Mouse (Mus musculus) stomach, embryonic 16.5 days (tissue): ENCODE measurements around the gene Zfp706. TPM values are rescaled to one million over a fixed set of nuclear protein-coding genes. Genes with fewer than 3 reads are reported as not detected.

Experiments
- ATAC-seq: fragments of 200-750 bp; cut with Nextera tagmentation; 2 replicates; pipeline ENCODE4 v1.8.0; 2017; ENCODE audit warnings: moderate number of reproducible peaks, moderate TSS enrichment; ENCODE audit not compliant: insufficient read depth, low FRiP score
- H3K27ac ChIP-seq: fragments of 300-500 bp; sonication (generic); 2 replicates; pipeline ENCODE4 v1.5.1; 2014; ENCODE audit warnings: low read length
- H3K27me3 ChIP-seq: fragments of 300-500 bp; sonication (generic); 2 replicates; pipeline ENCODE4 v1.6.1; 2014; ENCODE audit warnings: low read length, control low read depth, mixed read lengths; ENCODE audit not compliant: control insufficient read depth, insufficient read depth
- H3K36me3 ChIP-seq: fragments of 300-500 bp; sonication (generic); 2 replicates; pipeline ENCODE4 v1.6.1; 2014; ENCODE audit warnings: low read length; ENCODE audit not compliant: control insufficient read depth, insufficient read depth
- H3K4me1 ChIP-seq: fragments of 300-500 bp; sonication (generic); 2 replicates; pipeline ENCODE4 v1.6.1; 2014; ENCODE audit warnings: low read length, control low read depth, mixed read lengths; ENCODE audit not compliant: control insufficient read depth, insufficient read depth
- H3K4me2 ChIP-seq: fragments of 300-500 bp; sonication (generic); 2 replicates; pipeline ENCODE4 v1.6.1; 2014; ENCODE audit warnings: low read depth, low read length, mixed read lengths
- H3K4me3 ChIP-seq: fragments of 300-500 bp; sonication (generic); replicated peaks from 2 replicates; pipeline ENCODE4 v1.5.1; 2014; ENCODE audit warnings: mild to moderate bottlenecking, low read length
- H3K9ac ChIP-seq: fragments of 300-500 bp; sonication (generic); 2 replicates; pipeline ENCODE4 v1.6.1; 2014; ENCODE audit warnings: low read length
- H3K9me3 ChIP-seq: fragments of 300-500 bp; sonication (generic); replicated peaks from 2 replicates; pipeline ENCODE4 v1.6.1; 2016; ENCODE audit warnings: low read length, control low read depth; ENCODE audit not compliant: control insufficient read depth
- WGBS: fragments of 180-500 bp; shearing (Covaris S2); extraction: QIAGEN DNeasy Blood & Tissue Kit; methylation state at CpG from one replicate; pipeline ENCODE4 v1.1.7; 2014; 5-methylcytosine and 5-hydroxymethylcytosine counted together
- polyA plus RNA-seq: library from polyadenylated mRNA; unstranded; fragments of >200 nt; fragmentation: Nextera tagmentation; extraction: Ambion mirVana; gene quantifications from 2 replicates; pipeline ENCODE4 v1.2.1, GENCODE M21; 2015

Zfp706 gene
- polyA plus RNA-seq, result 461 and 509 TPM in 2 replicates

DNA sequence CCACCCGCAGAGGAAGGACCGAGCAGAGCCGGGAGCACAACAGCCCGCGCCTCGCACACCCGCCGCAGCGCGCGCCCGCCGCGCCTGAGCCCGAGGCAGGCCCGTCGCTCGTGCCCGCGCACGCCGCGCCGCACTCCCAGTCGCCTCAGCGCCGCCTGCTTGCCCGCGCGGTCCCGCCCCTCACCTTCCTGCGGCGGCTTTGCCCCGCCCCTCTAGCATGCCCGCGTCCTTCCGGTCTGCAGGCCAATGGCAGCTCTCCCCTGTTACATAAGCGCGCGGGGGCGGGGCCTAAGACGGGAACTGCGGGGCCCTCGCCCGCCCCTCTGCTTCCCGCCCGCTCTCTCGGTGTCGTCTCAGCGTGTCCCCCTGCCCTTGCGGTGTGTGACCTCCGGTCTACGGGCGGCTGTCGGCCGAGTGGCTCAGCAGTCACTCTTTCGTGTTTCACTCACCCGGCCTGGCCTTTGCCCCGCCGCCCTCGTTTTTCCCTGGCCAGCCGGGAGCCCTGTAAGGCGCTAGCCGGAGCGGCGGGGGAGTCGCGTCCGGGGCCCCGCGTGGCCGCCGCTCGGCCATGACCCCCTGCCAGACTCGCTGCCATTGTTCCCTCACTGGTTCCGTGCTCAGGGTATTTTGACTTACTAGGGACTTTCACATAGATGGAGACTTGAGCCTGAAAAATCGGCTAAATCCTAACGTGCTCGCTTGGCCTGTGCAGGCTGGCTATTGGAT lies at the start of gene Zfp706:
TSS of gene Zfp706 (minus strand) at position 541 of the 726 bp plus-strand sequence.
- H3K4me3 ChIP-seq, result peak within 1 kb of the TSS; percentile 98
- peak within 1 kb of the TSS; percentile 98 for H3K27ac ChIP-seq
- 0 out of 2 replicates have a peak, but pooled peaks cover under 1% of the 10 kb centered on the region for H3K36me3 ChIP-seq
- H3K27me3 ChIP-seq, result no peaks in the 10 kb centered on the region
- no peaks in the 10 kb centered on the region for H3K9me3 ChIP-seq
- H3K4me2 ChIP-seq, result peak within 1 kb of the TSS; percentile 65
- peak; percentile 99 for ATAC-seq
- H3K4me1 ChIP-seq, result peaks cover 21% of the 10 kb centered on the region
- H3K9ac ChIP-seq, result peak within 1 kb of the TSS; percentile 99
- WGBS, result under 1% methylated on average over 78 of the region's 79 CpGs

DNA sequence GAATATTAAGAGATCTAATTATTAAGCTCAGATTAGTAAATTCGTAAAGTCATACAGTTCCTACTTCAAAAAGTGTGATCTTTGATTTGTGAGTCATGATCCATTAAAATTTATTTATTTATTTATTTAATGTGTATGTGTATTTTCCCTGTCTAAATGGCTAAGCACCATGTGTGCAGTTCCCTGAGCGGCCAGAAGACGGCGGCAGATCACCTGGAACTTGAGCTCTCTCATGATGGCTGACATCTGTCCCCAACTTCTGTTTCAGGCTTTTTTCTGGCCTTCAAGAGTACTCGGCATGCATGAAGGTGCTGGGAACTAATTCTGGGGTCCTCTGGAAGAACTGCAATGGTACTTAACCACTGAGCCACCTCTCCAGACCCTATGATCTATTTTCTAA lies 47.0 kb upstream of the Zfp706 start:
- Histone ChIP-seq H3K4me2 (no peak overlapping the region), H3K4me3 (no peak overlapping the region), H3K4me1 (no peaks in the 10 kb centered on the region), H3K27me3 (no peaks in the 10 kb centered on the region), H3K27ac (no peak overlapping the region), H3K36me3 (no peaks in the 10 kb centered on the region), H3K9ac (no peak overlapping the region), H3K9me3 (no peaks in the 10 kb centered on the region)
- 88% methylated on average over 5 of the region's 5 CpGs for WGBS
- no peak for ATAC-seq

DNA sequence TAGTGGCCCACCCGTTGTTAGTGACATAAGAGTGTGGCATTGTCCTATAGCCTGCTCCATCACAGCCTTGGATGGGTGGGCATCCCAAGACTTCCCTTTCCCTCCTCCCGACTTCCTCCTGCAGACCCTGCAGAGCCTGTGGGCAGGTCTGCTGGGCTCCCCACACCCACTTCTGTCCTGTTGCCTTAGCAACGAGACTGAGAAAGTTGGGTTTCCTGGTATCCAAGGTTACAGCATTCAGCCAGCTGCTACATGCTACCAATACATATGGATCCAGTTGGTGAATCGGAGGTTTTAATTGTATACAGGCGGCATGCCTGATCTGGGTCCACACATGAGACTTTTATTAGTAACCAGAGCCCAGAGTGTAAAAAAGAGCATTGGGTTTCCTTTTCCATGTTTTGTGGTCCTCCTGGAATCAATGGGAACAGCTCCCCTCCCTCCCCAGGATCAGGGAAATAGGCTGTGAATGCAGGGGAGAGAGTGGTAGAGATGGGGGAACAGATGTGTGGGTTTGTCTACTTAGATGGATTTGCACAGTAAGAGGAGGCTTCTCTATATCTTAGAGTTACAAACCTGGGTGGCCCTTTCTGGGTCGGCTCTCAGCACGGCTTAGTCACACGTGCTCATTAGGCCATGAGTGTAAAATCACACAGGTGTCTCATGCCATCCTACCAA lies 45.7 kb upstream of the Zfp706 start:
- H3K4me1 ChIP-seq, result no peaks in the 10 kb centered on the region
- H3K27ac ChIP-seq, result no peak overlapping the region
- H3K9ac ChIP-seq, result no peak overlapping the region

DNA sequence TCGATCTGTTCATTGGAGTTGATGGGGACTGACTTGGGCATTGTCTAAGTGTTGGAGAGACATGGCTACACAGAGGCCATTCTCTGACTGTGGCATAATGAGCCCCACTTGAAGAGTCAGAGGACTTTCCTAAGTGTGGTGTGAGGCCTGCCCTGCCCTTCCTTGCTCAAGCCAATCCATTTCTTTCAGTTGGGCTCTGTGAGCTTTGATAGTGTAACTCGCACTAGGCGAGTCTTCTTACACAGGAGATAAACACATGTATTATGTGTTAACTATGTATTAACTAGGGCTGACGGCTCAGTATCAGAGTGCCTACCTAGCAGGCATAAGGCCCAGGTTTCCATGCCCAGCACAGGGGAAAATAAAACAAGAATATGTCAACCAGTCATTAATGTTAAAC lies 39.8 kb upstream of the Zfp706 start:
- WGBS, result 88% methylated on average over 4 of the region's 4 CpGs
- no peak for ATAC-seq

More for the DNA sequence above, 45.7 kb upstream of the Zfp706 start:
- H3K4me2 ChIP-seq, result no peak overlapping the region
- no peak for ATAC-seq
- no peak overlapping the region for H3K4me3 ChIP-seq
- no peaks in the 10 kb centered on the region for H3K27me3 ChIP-seq
- H3K9me3 ChIP-seq, result no peaks in the 10 kb centered on the region
- 74% methylated on average over 8 of the region's 8 CpGs for WGBS
- no peaks in the 10 kb centered on the region for H3K36me3 ChIP-seq

DNA sequence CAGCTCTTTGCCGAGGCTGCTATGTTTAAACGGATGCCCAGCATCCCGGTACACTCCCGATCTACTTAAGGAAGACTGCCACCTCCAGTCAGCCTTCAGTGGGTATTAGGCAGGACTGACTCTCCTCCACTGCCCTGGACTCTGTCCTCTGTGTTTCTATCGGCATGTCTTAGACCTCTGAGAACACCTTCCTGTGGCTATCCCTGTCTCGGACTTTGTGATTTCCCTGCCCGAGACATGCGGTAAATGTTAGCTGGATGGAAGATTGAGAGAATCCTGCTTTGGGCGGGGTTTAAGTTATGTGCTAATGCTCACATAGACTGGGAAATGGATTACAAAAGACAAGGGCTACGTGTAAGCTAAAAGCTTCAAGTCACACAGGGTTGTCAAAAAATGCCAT lies 39.0 kb upstream of the Zfp706 start:
- Histone ChIP-seq H3K9me3 (no peaks in the 10 kb centered on the region), H3K27me3 (no peaks in the 10 kb centered on the region)

More for the DNA sequence above, 39.8 kb upstream of the Zfp706 start:
- H3K4me3 ChIP-seq, result no peak overlapping the region
- H3K27ac ChIP-seq, result no peak overlapping the region
- no peak overlapping the region for H3K9ac ChIP-seq
- no peaks in the 10 kb centered on the region for H3K9me3 ChIP-seq
- H3K4me1 ChIP-seq, result peaks cover 7% of the 10 kb centered on the region; the same call in 1 of the 2 replicates
- H3K36me3 ChIP-seq, result no peaks in the 10 kb centered on the region
- H3K27me3 ChIP-seq, result no peaks in the 10 kb centered on the region
- H3K4me2 ChIP-seq, result no peak overlapping the region

DNA sequence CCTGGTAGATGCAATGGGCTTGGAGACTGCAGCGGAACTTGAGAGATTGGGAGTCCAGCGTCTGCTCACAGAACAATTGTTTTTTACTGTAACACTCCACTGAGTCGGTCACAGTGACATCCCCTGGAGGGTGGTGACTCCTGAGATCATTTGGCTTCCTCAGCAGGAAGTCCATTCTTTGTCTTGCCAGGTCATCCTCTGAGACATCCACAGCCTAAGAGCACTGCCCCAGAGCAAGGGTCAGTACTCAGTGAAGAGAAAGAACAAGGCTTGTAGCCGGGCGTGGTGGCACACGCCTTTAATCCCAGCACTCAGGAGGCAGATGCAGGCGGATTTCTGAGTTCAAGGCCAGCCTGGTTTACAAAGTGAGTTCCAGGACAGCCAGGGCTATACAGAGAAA lies 38.6 kb upstream of the Zfp706 start:
- Histone ChIP-seq H3K36me3 (no peaks in the 10 kb centered on the region), H3K9ac (no peak overlapping the region), H3K4me1 (peaks cover 7% of the 10 kb centered on the region; the same call in 1 of the 2 replicates), H3K4me2 (no peak overlapping the region), H3K9me3 (no peaks in the 10 kb centered on the region), H3K27me3 (no peaks in the 10 kb centered on the region), H3K4me3 (no peak overlapping the region), H3K27ac (no peak overlapping the region)
- WGBS, result 79% methylated on average over 7 of the region's 7 CpGs
- no peak for ATAC-seq

More for the DNA sequence above, 39.0 kb upstream of the Zfp706 start:
- Histone ChIP-seq H3K36me3 (no peaks in the 10 kb centered on the region), H3K27ac (no peak overlapping the region), H3K9ac (no peak overlapping the region), H3K4me3 (no peak overlapping the region), H3K4me2 (no peak overlapping the region), H3K4me1 (peaks cover 7% of the 10 kb centered on the region; the same call in 1 of the 2 replicates)
- WGBS, result 84% methylated on average over 10 of the region's 10 CpGs
- ATAC-seq, result no peak

DNA sequence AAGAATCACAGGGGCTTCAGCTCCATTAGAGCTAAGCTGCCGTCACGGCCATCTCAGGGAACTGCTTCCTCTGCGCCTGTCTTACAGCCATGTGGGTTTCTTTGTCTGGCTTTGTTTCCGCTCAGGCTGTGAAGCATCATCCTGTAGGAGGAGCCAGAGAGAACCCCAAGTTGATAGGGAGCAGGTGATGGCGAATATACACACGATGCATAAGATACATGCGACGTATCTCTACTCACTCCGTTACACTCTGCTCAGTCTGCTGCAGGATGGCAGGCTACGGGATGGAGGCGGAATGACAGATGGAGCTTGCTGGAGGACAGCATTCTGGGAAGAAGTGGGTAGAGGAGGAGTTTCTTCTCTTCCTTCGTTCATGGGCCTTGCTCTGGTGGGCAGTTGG lies 37.9 kb upstream of the Zfp706 start:
- Histone ChIP-seq H3K9ac (no peak overlapping the region), H3K27me3 (no peaks in the 10 kb centered on the region), H3K36me3 (no peaks in the 10 kb centered on the region), H3K4me2 (no peak overlapping the region), H3K4me1 (peaks cover 7% of the 10 kb centered on the region; the same call in 1 of the 2 replicates), H3K27ac (no peak overlapping the region), H3K4me3 (no peak overlapping the region), H3K9me3 (no peaks in the 10 kb centered on the region)
- 70% methylated on average over 12 of the region's 12 CpGs for WGBS
- no peak for ATAC-seq

DNA sequence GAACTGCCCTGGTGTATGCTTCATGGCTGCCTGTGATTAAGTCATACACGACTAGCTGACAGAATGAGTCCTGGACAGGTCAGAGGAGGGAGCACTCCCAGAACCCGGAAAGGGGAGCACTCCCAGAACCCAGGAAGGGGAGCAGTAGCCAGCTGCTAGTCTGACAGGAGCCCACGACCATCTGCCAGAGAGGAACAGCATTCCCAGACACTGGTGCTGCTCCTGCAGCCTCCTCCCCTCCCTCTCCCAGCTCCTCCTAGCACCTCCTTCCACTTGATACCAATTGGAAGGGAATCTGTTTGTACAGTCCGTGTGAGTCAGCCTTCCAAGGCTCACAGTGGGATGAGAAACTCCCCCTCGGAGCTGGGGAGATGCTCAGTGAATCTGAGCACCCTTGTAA lies 35.0 kb upstream of the Zfp706 start:
- peak; percentile 41; the same call in 1 of the 2 replicates for ATAC-seq

DNA sequence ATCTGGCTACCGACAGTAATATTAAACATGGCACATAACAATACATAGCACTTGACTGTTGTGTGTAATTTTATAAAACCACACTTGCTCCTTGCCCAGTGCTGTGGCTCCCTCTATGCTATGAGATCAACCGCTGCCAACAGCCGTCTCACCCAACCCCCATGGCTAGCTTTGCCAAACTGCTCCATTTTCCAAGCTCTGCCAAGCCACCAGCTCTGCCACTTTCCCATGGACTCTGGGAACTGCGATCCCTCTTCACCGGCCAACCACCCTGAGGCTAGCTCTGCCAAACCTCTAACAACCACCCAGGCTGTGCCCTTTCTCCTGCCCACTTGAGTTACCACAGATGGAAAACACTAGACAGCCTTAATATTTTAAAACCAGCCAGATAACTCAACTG lies 33.6 kb upstream of the Zfp706 start:
- H3K9me3 ChIP-seq, result no peaks in the 10 kb centered on the region
- H3K9ac ChIP-seq, result no peak overlapping the region
- no peak overlapping the region for H3K4me3 ChIP-seq
- ATAC-seq, result no peak
- H3K27ac ChIP-seq, result no peak overlapping the region
- no peak overlapping the region for H3K4me2 ChIP-seq
- H3K27me3 ChIP-seq, result no peaks in the 10 kb centered on the region
- no peaks in the 10 kb centered on the region for H3K36me3 ChIP-seq
- WGBS, result 80% methylated on average over 5 of the region's 5 CpGs
- peaks cover 7% of the 10 kb centered on the region; the same call in 1 of the 2 replicates for H3K4me1 ChIP-seq

More for the DNA sequence above, 35.0 kb upstream of the Zfp706 start:
- 0 out of 2 replicates have a peak overlapping the region, but pooled peaks have one; percentile 2 for H3K9ac ChIP-seq
- WGBS, result 16% methylated on average over 5 of the region's 5 CpGs
- H3K4me3 ChIP-seq, result no peak overlapping the region
- H3K27me3 ChIP-seq, result no peaks in the 10 kb centered on the region
- no peak overlapping the region for H3K27ac ChIP-seq
- no peaks in the 10 kb centered on the region for H3K36me3 ChIP-seq
- H3K9me3 ChIP-seq, result no peaks in the 10 kb centered on the region
- H3K4me2 ChIP-seq, result 0 out of 2 replicates have a peak overlapping the region, but pooled peaks have one; percentile 21
- H3K4me1 ChIP-seq, result peaks cover 7% of the 10 kb centered on the region; the same call in 1 of the 2 replicates
